Mouse (Mus musculus): Measurements from ENCODE around the gene Tmem245.

DNA sequence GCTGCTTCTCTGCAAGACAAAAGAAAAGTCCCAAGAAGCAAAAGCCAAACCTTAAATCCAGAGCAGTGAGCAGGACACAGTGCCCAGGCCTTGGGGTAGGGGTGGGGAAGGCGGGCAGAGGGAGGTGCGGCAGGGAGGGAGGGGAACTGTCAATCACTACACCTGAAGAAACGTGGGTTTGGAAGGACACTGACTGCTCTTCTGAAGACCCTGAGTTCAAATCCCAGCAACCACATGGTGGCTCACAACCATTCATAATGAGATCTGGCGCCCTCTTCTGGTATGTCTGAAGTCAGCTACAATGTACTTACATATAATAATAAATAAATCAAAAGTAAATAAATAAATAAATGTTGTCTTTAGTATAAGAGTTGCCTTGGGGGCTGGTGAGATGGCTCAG is 102.3 kb downstream of the Tmem245 start:
- TF ChIP-seq POLR2A (IDR thresholded peaks at IDR 0.05; ENCODE audit: insufficient read length, low read depth) (no peak), TCF12 (IDR thresholded peaks at IDR 0.05; ENCODE audit: insufficient read depth, poor library complexity, severe bottlenecking) (no peak), E2F4 (IDR thresholded peaks at IDR 0.05; ENCODE audit: insufficient read depth) (no peak), CEBPB (IDR thresholded peaks at IDR 0.05; ENCODE audit: insufficient read depth, poor library complexity, severe bottlenecking) (no peak), USF1 (IDR thresholded peaks at IDR 0.05; ENCODE audit: low read depth) (no peak), POLR2AphosphoS2 (IDR thresholded peaks at IDR 0.05; ENCODE audit: insufficient read length, low read depth) (no peak), MYOD1 (IDR thresholded peaks at IDR 0.05; ENCODE audit: control insufficient read depth in 1 of 3, insufficient read length in 2 of 3, low read depth in 2 of 3) (no peak), REST (IDR thresholded peaks at IDR 0.05; ENCODE audit: insufficient read depth, insufficient read length) (no peak), MYOG (IDR thresholded peaks at IDR 0.05; ENCODE audit: control insufficient read depth in 1 of 3, insufficient read depth in 1 of 3, insufficient read length in 2 of 3, low read depth in 2 of 3) (no peak), MAX (IDR thresholded peaks at IDR 0.05; ENCODE audit: low read depth) (no peak), SRF (IDR thresholded peaks at IDR 0.05; ENCODE audit: control insufficient read depth, insufficient read length, low read depth) (no peak), TCF3 (IDR thresholded peaks at IDR 0.05; ENCODE audit: insufficient read length, low read depth) (no peak)

Data from myocyte (in vitro differentiated cells).